ENCODE assay signal across 8 mouse cellular contexts in the genomic region with DNA sequence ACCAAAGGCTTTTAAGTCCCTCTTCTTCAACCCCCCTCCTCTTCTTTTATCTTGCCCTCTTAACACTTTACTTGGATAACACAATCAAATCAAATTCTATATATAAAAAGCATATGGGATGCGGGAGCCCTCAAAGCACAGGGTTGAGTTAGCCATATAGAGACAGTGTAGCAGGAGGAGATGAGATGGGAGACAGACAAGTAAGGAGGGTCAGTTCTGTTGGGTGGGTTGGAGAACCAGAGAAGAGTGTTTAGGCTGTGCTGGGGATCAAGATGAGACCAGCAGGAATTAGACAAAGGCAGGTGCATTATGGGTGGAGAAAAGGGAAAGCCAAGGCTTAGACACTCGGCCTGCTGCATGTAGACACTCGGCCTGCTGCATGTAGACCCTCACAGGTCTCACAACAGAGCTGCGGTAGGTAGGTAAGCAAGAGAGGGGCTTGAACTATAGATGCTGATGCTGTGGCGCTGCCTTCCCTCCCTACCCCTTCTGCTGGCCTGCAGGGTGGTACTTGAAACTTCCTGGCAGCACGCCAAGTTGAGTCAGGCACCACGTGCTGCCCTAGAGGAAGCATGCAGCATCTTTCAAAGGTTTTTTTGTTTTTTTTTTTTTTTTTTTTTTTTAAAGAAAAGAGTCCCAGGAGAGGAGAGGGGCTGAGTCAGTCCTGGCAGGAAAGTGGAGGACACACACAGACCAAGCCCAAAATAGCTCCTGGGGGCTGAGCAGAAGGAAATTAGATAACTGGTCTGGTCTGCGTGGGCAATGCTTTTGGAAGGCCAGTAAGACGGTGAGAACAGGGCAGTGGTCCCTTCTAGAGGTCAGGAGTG.
DNase-seq lines count a peak whose midpoint lies in the region; ATAC-seq and TF ChIP-seq lines count a peak whose summit lies in the region.

No protein-coding gene starts in this region.

- no peak overlapping the region for H3K4me2 ChIP-seq in embryonic facial prominence, embryonic 15.5 days (replicated peaks)
- H3K4me2 ChIP-seq in heart, postnatal 0 days (ENCODE audit: low read depth, low read length), result peak overlapping the region; percentile 30; the same call in 1 of the 2 replicates
- peak overlapping the region; percentile 2; the same call in 1 of the 2 replicates for H3K4me2 ChIP-seq in midbrain, embryonic 14.5 days (ENCODE audit: low read length)

- peaks cover 31% of the 10 kb centered on the region for H3K4me1 ChIP-seq in embryonic facial prominence, embryonic 15.5 days
- peaks cover 14% of the 10 kb centered on the region for H3K4me1 ChIP-seq in heart, postnatal 0 days (ENCODE audit: control insufficient read depth, insufficient read depth)
- H3K4me1 ChIP-seq in midbrain, embryonic 14.5 days (ENCODE audit: control insufficient read depth, insufficient read depth, low read length), result peaks cover 22% of the 10 kb centered on the region

- H3K27me3 ChIP-seq in embryonic facial prominence, embryonic 15.5 days, result no peaks in the 10 kb centered on the region
- H3K27me3 ChIP-seq in heart, postnatal 0 days (ENCODE audit: control insufficient read depth, insufficient read depth, low read length), result no peaks in the 10 kb centered on the region
- no peaks in the 10 kb centered on the region; the same call in 1 of the 2 replicates for H3K27me3 ChIP-seq in midbrain, embryonic 14.5 days (ENCODE audit: control insufficient read depth, insufficient read depth, low read length)

- no peak for TF ChIP-seq CTCF in heart, postnatal 0 days (IDR thresholded peaks at IDR 0.05; ENCODE audit: low read depth)

- 0 out of 2 replicates have a peak, but pooled peaks have one; percentile 21 for TF ChIP-seq EP300 in heart, postnatal 0 days (IDR thresholded peaks at IDR 0.05; ENCODE audit: low read depth)

- peak; percentile 70 for ATAC-seq in embryonic facial prominence, embryonic 15.5 days (ENCODE audit: insufficient number of reproducible peaks, low FRiP score, low TSS enrichment, low read depth)
- peak; percentile 70 for ATAC-seq in heart, postnatal 0 days (ENCODE audit: insufficient read depth, low read depth)
- peak; percentile 79 for ATAC-seq in midbrain, embryonic 14.5 days (ENCODE audit: low FRiP score, low TSS enrichment)

- H3K9ac ChIP-seq in embryonic facial prominence, embryonic 15.5 days, result no peak overlapping the region
- H3K9ac ChIP-seq in heart, postnatal 0 days (replicated peaks; ENCODE audit: low read depth, low read length), result no peak overlapping the region
- H3K9ac ChIP-seq in midbrain, embryonic 14.5 days (replicated peaks; ENCODE audit: low read length), result no peak overlapping the region

- H3K36me3 ChIP-seq in embryonic facial prominence, embryonic 15.5 days, result no peaks in the 10 kb centered on the region
- H3K36me3 ChIP-seq in heart, postnatal 0 days (replicated peaks; ENCODE audit: control insufficient read depth, insufficient read depth, low read length), result no peaks in the 10 kb centered on the region
- no peaks in the 10 kb centered on the region for H3K36me3 ChIP-seq in midbrain, embryonic 14.5 days (ENCODE audit: control insufficient read depth, insufficient read depth, low read length)

- H3K4me3 ChIP-seq in embryonic facial prominence, embryonic 15.5 days (replicated peaks), result no peak overlapping the region
- H3K4me3 ChIP-seq in heart, postnatal 0 days (ENCODE audit: low read depth, low read length), result no peak overlapping the region
- no peak overlapping the region for H3K4me3 ChIP-seq in midbrain, embryonic 14.5 days (replicated peaks; ENCODE audit: low read depth, low read length)

- peak overlapping the region; percentile 40 for H3K27ac ChIP-seq in embryonic facial prominence, embryonic 15.5 days (replicated peaks)
- H3K27ac ChIP-seq in heart, postnatal 0 days (ENCODE audit: low read depth), result no peak overlapping the region
- peak overlapping the region; percentile 65 for H3K27ac ChIP-seq in midbrain, embryonic 14.5 days (replicated peaks; ENCODE audit: low read depth, low read length)

- 17% methylated on average over 9 of the region's 9 CpGs for WGBS in embryonic facial prominence, embryonic 15.5 days
- 22% methylated on average over 9 of the region's 9 CpGs for WGBS in heart, postnatal 0 days
- whole genome bisulfite sequencing in midbrain, embryonic 14.5 days, result 20% methylated on average over 9 of the region's 9 CpGs

- peak; percentile 61 to 62 for DNase-seq in layer of hippocampus, postnatal 10 days (ENCODE audit: low spot score in 2 of 2)
- no peak for DNase-seq in layer of hippocampus, adult 9-10 months (ENCODE audit: low spot score)
- peak; percentile 39 to 59 for DNase-seq in adrenal gland, adult 18-20 months (ENCODE audit: low spot score in 2 of 2)
- DNase-seq in heart, postnatal 0 days (ENCODE audit: low spot score), result peak; percentile 70
- peak; percentile 62 to 79 for DNase-seq in kidney, postnatal 4 days
- peak; percentile 91 for DNase-seq in midbrain, embryonic 14.5 days
- peak; percentile 80 for DNase-seq in testis, postnatal 10 days (ENCODE audit: low spot score)

- no peaks in the 10 kb centered on the region for H3K9me3 ChIP-seq in embryonic facial prominence, embryonic 15.5 days (replicated peaks)
- no peaks in the 10 kb centered on the region for H3K9me3 ChIP-seq in heart, postnatal 0 days (replicated peaks; ENCODE audit: control insufficient read depth, low read length)
- H3K9me3 ChIP-seq in midbrain, embryonic 14.5 days (ENCODE audit: control insufficient read depth, low read length), result no peaks in the 10 kb centered on the region
